Mouse (Mus musculus) kidney, adult 9 months (tissue): ENCODE data around the gene Wwc2.
"Not testable (repeated sequence)": the region's sequence is repeated elsewhere in the genome, so short reads cannot be mapped to it uniquely, and the experiment has no call there.

Source experiments
- DNase-seq: peaks from one replicate; pipeline ENCODE4 v3.0.0; 2022

Wwc2 gene

DNA sequence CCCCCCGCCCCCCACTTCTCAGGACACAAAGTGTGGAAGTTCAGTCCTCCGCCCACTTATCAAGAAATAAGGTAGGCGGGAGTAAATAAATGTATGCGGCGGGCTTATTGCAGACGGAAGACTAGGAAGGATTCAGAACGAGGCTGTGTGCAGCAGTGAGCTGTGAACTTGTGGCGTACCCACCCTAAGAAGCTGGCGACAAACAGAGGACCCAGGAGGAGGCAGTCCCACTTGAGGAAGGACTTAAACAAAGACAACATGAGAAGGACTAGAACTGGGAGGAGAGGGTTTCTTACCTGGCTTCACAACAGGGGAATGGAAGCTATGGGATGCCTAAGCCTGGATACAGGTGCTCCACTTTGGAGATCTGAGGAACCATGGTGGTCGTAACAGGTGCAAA, 147.1 kb downstream of the Wwc2 start:
- DNase-seq = no peak

DNA sequence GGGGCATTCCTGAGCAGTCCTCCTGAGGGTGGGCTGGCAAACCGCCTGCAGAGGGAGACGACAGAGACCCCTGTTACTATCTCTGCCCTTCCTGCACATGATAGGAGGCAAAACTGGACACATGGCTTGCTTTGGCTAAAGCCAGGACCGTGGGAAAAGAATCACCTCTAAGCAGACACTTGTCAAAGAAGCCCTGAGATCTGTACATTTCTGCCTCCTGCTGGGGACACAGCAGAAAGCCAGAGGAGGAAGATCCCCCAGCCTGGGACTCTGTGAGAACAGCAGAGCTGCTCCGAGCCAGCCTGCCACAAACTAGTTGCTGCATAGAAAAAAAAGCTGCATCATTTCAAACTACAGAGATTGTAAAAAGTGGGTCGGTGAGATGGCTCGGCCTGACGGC, 147.7 kb downstream of the Wwc2 start:
- no peak for DNase-seq

DNA sequence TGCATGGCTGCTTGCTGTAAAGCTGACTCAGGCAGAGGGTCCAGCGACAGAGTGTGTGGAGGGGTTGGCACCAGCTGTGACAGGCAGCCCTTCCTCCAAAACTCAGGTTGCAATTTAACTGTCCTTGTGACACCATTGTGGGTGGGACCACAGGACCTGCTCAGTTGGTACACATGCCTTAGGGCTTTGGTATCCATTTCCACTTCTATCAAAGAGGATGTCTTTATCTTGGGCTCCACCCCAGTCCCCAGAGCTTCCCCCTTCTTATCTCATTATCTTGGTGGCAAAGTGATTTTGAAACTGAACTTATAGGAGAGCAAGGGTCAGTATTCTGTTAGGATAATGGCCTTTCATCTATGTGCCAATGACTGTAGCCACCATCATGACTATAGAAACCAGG, 156.8 kb downstream of the Wwc2 start:
- no peak for DNase-seq

DNA sequence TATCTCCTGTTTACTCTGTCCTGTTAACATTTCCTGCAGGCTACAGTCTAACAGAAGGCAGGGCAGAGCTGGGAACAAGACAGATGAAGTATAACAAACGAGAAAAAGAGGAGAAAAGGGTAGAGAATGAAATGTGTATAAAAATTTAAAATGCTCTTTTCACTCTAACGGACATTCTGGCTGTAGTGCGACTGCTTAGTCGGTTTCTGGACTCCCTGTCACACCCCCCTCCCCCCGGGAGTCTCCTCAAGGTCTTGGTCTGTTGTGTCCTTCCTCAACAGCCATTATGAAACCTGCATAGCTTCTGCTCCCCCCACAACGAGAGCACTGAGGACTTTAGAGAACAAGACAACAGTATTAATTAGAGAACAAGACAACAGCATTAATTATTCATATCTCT, 158.1 kb downstream of the Wwc2 start:
- no peak for DNase-seq

DNA sequence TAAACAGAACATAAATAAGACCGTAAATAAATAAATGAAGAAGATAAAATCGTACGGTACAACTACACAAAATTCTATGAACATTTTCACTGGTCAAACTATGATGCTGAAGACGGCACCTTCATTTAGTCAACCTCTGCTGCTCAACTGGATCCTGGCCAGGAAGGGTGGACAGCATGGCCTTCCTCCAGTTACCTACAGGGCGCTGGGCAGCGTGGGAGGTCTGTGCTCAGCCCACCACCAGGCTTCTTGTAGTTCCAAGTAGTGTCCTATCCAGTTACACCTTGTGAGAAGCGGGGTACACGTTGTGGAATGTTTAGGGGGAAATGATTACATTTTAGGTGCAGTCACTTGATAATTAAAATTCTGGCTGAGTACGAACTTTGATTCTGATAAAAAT, 163.8 kb downstream of the Wwc2 start:
- DNase-seq = no peak

DNA sequence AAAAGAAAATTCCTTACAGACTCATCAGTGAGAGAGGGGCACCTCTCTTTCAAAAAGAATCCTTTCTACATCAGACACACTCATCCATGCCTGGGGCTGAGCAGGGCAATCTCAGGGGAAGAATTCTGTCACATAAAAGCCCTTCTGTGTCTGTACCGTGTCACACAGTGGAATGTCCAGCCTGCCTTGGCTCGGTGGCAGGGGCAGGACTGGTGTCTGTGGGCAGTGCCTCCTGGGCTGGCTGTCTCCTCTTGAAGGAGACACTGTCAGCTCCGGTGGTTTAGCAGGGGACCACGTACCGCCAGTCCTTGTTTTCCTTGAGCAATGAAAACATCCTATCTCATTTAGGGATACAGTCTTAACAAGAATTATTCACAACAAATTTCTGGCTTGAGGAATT, 165.1 kb downstream of the Wwc2 start:
- DNase-seq = no peak

DNA sequence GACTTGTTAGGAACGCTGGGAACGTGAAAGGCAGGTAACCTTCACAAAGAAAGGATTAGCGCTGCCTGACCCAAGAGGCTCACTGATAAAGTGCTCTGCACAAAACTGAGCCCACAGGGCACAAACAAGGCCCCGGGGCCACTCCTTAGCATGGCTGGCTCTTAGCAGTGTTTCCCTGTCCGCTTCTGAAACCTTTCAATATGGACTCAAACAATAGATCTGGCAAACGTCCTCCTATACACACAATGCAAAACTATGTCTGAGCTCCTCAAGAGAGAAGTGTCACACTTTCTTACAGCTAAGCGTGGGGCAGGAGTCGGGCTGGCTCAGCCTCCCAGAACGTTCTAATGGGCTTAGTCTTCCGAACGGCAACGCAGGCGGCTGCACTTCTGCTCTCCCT, 166.5 kb downstream of the Wwc2 start, which contains the start of gene Cldn22:
TSS of gene Cldn22 (plus strand) at position 301 of the 400 bp plus-strand sequence.
- no peak for DNase-seq

DNA sequence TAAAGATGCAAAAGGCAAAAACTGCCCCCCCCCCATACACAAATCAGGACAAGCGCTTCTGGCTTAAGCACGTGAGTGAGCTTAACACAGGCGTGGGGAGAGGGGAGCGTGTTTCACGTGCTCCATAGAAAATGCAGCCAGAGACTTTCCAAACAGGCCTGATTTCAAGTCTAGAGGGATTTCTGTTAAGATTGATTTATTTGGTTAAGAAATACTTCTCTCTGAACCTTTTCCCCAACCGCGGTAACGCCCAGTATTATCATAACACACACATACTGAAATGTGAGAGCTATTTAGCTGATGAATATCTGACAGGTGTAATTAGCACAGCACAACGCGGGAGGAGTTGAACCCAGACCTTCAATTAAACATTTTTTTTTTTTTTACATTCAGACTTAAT, 166.9 kb downstream of the Wwc2 start:
- no peak for DNase-seq

DNA sequence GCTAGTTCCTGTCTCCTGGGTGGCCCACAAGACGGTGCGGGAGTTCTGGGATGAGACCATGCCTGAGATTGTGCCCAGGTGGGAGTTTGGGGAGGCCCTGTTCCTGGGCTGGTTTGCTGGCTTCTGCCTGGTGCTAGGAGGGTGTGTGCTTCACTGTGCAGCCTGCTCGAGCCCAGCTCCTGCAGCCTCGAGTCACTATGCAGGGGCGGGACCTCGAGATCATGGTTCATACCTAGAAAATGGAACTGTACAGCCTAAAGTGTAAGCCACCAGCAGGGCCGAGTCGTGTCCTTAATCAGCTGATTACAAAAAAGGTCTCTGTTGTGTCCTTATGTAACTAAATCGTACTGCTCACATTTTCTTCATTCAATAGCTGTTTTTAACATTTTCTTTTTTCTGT, 168.2 kb downstream of the Wwc2 start:
- DNase-seq = not testable (repeated sequence)

DNA sequence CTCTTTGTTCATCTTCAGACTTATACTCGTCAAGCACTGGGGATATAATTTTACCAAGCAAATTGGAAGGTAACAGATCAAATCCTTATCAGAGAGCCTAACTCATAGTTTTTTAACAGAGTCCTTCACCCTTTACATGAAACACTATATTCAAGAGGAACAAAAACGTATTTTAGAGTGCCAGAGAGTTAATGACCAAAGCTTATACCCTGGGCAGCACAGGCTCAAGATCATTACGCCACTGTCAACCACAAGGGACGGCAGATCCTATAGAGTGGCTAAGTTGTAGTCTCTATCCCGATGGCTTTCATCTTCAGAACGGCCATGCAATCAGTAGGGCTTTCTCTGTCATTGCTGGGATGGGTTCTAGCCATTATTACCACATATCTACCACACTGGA, 168.9 kb downstream of the Wwc2 start, which contains the start of gene Cldn24:
TSS of gene Cldn24 (plus strand) at position 301 of the 400 bp plus-strand sequence.
- no peak for DNase-seq

DNA sequence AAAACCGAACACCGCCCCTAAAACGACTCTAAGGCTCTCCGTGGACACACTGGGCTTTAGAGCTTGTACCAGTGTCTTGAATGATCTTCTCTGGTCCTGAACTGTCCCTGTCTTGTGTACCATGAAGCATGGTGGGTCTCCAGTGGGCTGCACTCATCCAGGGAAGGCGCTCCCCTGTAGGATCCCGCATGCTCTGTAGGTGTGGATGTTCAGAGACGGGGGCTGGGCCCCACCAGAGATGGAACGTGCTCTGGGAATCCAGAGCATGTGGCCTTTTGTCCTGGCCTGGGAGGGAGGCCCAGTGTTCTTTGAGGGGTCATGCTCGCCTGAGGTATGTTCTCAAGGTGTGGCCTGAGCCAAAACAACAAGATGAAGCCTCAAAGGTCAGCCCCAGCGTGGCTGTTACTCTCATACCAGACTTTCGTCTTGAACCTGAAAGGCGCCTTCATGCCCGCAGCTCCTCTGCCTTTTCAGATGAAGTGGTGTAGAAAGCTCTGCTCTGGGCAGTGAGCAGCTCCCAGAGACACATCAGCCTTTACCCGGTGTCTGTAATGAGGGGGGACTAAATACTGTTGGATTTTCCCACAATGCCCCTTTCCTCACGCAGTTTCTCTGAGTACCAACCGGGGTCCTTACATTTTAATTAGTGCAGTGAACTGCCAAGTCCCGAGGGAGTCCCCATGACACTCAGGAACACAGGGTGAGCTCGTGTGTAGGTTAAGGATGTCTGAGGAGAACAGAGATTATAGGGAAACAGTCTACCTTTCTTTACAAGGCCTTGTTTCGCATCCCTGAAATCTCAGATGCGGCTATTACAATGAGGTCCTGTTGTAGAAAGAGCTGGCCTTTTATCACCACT, 169.6 kb downstream of the Wwc2 start:
- DNase-seq = no peak

DNA sequence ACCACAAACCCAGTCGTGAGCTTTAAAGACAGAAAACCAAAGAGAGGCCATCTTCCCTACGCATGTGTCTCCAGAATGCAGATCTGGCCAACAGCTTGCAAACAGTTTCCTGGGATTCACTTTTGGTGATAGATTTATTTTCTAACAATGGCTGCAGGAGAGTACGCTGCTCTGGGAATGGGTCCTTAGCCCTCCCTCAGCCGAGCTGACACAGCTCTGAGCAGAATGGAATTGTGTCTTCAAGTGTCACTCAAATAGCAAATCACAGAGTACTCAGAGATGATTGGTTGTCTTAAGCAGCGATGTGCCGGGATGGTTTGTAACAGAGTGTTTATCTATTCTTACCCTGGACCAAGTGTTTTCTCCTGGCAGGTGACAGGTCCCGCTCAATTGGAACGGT, 171.7 kb downstream of the Wwc2 start:
- DNase-seq = no peak

DNA sequence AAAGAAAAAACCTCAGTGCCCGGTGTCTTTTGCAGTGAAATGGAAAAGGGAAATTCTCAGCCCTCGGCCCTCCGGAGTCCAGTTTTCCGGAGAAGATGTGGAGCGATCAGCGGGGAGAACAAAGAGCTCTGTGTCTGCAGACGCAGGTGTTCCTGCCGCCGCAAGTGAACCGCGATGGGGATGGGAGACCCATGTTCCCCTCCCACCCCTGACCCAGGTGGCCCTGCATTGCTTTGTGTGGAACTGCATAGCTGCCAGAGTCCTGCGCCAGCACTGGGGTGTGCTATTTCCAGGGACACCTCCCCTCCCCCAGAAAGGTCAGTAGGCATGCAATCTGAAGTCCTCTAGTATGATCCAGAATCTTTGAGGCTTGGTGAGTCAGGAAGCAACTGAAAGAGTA, 179.5 kb downstream of the Wwc2 start:
- no peak for DNase-seq

DNA sequence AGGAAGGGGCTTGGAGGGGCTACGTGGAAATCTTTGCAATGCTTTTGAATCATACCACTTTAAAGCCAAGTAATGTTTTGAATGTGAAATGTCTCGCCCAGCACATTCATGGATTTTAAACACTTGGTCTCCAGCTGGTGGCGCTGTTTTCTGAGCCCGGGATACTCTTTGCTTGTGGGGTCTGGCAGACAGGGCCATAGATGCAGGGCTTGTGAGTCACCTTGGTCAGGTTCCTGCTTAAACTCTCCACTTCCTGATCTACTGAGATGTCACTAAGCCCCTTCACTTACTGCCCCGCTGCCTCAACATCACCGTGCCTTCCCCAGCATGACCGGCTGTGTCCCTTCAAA, 180.1 kb downstream of the Wwc2 start:
- no peak for DNase-seq

DNA sequence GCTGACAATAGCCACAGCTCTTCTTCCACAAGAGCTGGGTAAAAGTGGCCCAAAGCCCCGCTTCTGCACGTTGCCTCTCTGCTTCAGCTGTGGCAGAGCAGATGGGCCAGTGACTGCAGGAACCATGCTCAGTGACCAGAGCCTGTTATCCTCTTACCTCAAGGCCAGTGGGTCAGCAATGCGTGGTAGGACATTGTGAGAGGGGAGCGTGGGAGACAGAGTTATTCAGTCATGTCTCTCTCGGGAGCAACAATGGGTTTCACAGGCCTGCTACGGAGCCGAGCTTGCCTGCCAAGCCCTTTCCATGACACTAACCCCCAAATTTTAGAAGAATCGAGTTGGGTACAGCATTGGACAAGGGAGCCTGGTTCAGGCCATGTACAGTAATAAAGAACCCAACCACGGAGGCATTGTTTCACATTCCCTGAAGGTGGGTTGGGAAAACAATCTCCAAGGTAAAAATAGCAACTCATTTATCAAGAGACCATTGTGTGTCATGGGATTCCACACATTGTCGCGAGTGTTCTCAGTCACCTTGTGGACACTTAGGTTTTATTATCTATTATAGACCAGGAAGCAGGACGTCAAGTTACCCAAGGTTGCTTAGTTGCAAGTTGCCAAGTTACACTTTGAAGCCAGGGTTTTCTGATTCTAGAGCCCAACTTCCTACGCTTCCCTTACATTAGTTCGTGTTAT, 180.6 kb downstream of the Wwc2 start:
- no peak for DNase-seq

DNA sequence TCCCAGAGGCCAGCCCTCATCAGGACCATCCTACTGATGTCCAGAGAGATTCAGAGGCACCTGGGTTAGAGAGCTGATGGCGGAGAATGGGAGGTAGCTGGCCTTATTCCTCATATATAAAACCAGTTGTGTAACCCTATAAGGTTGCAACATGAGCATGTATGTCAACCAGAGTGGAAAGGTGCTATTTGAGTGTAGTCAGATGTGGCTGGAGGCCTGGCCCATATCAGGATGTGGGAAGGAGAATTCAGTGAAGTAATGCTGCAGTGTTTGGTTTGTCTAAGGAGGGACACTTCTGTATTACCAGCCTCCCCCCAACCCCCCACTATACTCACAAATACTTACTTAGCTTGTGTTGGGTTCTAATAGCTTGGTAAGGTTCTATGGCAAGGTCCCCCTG, 186.5 kb downstream of the Wwc2 start:
- DNase-seq = no peak

DNA sequence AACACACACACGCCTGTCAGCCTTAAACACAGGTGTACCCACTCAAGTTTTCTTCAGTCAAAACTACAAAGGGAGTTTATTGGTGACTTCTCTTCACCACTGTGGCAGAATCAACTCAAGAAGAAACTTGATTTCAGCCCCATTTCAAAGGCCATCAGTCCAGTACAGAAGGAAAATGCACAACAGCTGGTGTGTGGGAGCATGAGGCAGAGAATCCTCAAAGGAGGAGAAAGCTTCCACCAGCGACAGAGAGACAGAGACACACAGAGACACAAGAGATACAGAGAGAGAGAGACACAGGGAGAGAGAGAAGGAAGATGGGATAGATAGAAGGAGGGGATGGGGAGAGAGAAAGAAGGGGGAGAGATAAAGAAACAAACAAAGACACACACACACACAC, 188.4 kb downstream of the Wwc2 start:
- no peak for DNase-seq

DNA sequence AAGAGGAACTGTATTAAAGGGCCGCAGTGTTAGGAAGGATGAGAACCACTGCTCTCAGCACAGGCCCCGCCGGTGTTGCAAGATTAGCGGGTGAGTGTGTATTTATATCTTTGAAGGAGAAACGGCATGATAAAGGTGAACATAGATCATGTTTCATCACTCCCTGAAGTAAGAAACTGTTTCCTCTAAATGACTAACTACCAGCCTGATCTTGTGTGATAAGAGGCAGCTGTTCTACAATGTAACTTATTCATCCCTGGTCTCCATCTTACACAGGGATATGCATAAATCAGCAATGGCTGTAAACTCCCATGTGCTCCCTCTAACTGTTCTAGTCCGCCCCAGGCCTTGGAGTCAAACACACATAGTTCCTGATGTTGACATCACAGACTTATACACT, 191.3 kb downstream of the Wwc2 start:
- no peak for DNase-seq

DNA sequence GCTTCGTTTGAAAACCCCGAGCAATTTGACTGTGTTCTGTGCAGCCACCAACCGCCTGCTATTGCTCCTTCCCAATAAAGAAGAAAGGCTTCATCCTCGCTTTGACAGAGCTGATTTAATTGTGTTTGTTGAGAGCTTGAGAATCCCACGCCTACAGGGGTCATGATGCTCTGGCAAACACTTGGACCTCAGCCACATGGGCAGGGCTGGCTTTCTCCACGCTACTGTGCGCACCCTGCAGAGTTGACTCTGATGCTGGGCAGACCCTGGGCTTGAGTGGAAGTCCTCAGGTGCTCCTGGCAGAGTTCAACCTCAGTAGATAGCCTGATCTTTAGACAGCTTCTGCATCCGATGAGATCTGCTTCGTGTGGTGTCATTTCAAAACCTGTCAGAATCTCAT, 198.7 kb downstream of the Wwc2 start:
- no peak for DNase-seq

DNA sequence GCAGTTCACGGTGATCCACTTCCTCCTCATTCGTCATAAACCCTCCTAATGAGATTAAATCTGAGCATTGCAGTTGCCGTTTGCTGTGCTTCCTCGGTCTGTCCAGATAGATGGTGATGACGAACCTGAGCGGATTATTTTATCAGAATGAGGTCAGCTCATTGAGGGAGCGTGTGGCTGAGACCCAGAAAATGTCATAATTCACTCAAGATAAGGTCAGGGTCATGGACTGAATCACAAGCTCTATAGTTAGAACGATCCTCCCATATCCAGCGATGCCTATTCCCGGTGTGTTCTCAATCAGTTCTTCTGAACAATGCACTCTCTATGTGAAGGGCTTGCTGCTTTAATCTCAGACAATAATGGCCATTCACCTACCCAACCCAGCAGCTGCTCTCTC, 203.0 kb downstream of the Wwc2 start:
- DNase-seq = no peak

DNA sequence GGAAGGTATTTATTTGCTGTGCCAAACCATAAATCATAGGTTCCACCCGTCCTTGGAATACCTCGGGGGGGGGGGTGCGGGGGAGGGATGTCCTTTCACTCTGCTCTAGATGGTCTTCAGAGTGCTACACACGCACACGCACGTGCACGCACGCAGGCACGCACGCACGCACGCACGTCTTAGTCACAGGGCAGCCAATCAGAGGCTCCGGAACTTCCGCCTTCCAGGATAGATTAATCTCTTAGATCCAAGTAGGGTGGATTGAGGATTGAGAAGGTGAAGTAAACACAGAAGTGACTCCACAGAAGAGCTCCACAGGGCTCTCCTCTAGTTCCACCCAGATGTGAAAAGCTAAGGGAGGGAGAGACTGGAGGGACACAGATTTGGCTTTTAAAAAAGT, 204.4 kb downstream of the Wwc2 start:
- DNase-seq = no peak

DNA sequence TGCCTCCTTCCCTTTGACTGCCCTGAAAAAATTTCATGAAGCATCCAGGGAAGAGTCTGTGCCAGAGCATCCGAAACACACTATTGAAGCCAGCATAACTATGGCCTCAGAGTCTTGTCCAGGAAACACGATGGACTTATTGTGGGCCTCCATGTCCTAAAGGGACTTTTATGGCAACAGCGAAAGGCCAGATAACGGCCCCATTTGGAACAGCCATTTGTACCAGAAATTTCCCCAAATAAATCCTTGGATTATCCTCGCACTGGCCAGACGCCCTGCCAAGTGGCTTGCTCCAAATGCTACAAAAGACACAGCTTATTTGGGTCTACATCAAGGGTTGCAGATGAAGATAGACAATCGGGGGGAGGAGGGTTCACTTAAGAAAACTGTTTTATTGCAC, 206.3 kb downstream of the Wwc2 start:
- no peak for DNase-seq

DNA sequence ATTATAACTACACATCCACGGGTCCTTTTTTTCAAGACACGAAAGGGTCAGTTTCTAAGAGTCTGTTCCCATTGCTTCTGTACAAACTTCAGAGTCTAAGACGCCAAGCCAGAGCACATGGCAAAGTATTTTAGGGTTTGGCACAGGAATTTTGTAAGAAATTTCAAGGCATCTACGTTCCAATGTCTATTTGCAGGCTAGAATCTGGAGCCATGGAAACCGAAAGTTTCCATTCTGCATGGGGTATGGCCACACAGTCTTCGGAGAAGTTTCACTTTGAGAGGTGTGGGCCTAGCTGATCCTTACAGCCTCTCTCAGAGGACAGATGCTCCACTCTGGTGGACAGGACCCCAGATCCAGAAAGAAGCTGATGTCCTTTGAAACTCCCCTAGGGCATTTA, 206.8 kb downstream of the Wwc2 start:
- DNase-seq = no peak

DNA sequence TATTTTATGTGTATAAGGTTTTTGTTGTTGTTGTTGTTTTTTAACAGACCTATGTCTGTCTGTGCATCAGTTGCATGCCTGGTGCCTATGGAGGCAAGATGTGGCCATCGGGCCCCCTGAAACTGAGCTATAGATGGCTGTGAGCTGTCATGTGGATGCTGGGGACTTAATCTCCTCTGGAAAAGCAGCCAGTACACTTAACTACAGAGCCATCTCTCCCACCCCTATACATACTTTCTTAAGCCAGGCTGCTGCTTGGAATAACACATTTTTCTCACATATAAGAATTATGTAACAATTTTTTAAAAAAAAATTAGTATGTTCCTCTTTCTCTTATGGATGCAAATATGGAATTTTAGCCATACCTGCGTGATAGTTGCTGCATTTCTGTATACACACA, 207.2 kb downstream of the Wwc2 start:
- DNase-seq = no peak

DNA sequence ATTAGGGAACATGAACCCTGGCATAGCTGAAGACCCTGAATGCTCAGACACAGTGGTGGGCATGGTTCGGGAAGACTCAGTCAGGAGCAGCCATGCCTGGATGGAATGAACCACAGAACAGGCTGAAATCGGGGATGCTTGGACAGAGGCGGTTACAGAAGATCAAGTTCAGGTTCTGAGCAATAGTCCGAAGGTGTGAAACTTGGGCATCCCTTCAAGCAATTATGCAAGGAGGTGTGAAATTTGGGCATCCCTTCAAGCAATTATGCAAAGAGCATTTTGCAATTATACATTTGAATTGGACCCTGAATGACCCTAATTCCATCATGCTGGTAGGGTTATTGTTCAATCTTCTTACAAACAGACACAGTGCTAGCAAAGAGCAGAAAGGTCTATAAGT, 208.8 kb downstream of the Wwc2 start:
- DNase-seq = peak; percentile 62
